Mouse (Mus musculus) intestine, postnatal 0 days (tissue): ENCODE data around the gene Bhmt2. TPM values are rescaled to one million over a fixed set of nuclear protein-coding genes. Genes with fewer than 3 reads are reported as not detected.

Experiments
- ATAC-seq: fragments of 200-750 bp; cut with Nextera tagmentation; 2 replicates; pipeline ENCODE4 v1.8.0; 2017; ENCODE audit warnings: mild to moderate bottlenecking, moderate TSS enrichment, moderate library complexity
- H3K27ac ChIP-seq: fragments of 300-500 bp; sonication (generic); 2 replicates; pipeline ENCODE4 v1.5.1; 2014; ENCODE audit warnings: mild to moderate bottlenecking, low read depth, low read length, moderate library complexity
- H3K27me3 ChIP-seq: fragments of 300-500 bp; sonication (generic); replicated peaks from 2 replicates; pipeline ENCODE4 v1.6.1; 2014; ENCODE audit warnings: low read length, mixed read lengths; ENCODE audit not compliant: control insufficient read depth, insufficient read depth
- H3K36me3 ChIP-seq: fragments of 300-500 bp; sonication (generic); 2 replicates; pipeline ENCODE4 v1.6.1; 2014; ENCODE audit warnings: mild to moderate bottlenecking, moderate library complexity; ENCODE audit not compliant: control insufficient read depth, insufficient read depth
- H3K4me1 ChIP-seq: fragments of 300-500 bp; sonication (generic); replicated peaks from 2 replicates; pipeline ENCODE4 v1.6.1; 2014; ENCODE audit warnings: antibody characterized with exemption, low read length, mixed read lengths; ENCODE audit not compliant: control insufficient read depth, insufficient read depth
- H3K4me2 ChIP-seq: fragments of 300-500 bp; sonication (generic); replicated peaks from 2 replicates; pipeline ENCODE4 v1.6.1; 2014; ENCODE audit warnings: low read depth, mild to moderate bottlenecking, moderate library complexity
- H3K4me3 ChIP-seq: fragments of 300-500 bp; sonication (generic); 2 replicates; pipeline ENCODE4 v1.5.1; 2014; ENCODE audit warnings: low read depth, low read length
- H3K9ac ChIP-seq: fragments of 300-500 bp; sonication (generic); 2 replicates; pipeline ENCODE4 v1.6.1; 2014; ENCODE audit warnings: mild to moderate bottlenecking, low read depth, low read length
- H3K9me3 ChIP-seq: fragments of 300-500 bp; sonication (generic); 2 replicates; pipeline ENCODE4 v1.6.1; 2016; ENCODE audit warnings: mixed run types; ENCODE audit not compliant: control insufficient read depth
- CTCF ChIP-seq: sonication (generic); IDR thresholded peaks from 2 replicates; pipeline ENCODE4 v1.5.1; 2016; ENCODE audit warnings: low read depth, mild to moderate bottlenecking, control low read depth, antibody characterized with exemption, moderate library complexity
- WGBS: fragments of 180-500 bp; shearing (Covaris S2); extraction: QIAGEN DNeasy Blood & Tissue Kit; methylation state at CpG from one replicate; pipeline ENCODE4 v1.1.7; 2014; 5-methylcytosine and 5-hydroxymethylcytosine counted together
- polyA plus RNA-seq: library from polyadenylated mRNA; unstranded; fragments of >200 nt; fragmentation: Nextera tagmentation; extraction: Ambion mirVana; gene quantifications from 2 replicates; pipeline ENCODE4 v1.2.1, GENCODE M21; 2015

The Bhmt2 gene
- polyA plus RNA-seq, 1 experiment from 2014 or later = 0.04 TPM

DNA sequence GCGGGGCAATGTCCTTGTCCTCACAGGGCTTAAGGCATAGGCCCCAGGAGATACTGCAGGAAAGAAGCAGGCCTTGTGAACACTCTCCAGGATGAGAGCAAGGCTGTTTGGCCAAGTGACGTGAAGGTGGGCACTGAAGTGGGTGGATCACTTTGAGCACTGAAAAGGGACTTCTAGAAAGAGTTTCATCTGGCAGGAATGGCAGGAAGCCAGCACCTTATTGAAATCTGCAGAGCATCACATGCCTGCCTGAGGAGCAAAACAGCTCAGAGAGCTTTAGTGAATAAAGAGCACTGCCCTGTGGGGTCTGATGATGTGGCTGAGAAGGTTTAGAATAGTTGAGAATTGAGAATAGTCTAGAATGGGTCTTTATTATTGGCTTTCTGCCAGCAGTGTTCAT, 65.6 kb downstream of the Bhmt2 start:
- no peak for TF ChIP-seq CTCF
- no peaks in the 10 kb centered on the region for H3K27me3 ChIP-seq
- ATAC-seq = no peak
- H3K4me1 ChIP-seq = 0 out of 2 replicates have a peak, but pooled peaks cover 5% of the 10 kb centered on the region
- H3K9me3 ChIP-seq = no peaks in the 10 kb centered on the region
- no peak overlapping the region for H3K4me3 ChIP-seq
- WGBS = 84% methylated on average over 2 of the region's 2 CpGs
- H3K36me3 ChIP-seq = no peaks in the 10 kb centered on the region
- H3K27ac ChIP-seq = no peak overlapping the region
- H3K4me2 ChIP-seq = no peak overlapping the region
- H3K9ac ChIP-seq = no peak overlapping the region

DNA sequence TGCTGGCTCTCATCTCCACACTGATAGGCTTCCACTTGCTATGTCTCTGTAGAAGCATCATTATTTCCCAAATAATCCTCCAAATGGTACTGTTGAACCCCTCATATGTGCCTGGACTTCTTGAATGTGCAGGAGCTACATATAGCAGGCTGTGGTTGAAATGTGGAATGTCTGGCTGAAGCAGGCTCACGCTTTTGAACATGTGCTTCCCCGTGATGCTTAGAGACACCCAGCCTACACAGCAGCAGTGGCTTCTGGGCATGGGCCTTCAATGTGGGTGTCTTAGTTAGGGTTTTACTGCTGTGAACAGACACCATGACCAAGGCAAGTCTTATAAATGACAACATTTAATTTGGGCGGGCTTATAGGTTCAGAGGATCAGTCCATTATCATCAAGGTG, 66.4 kb downstream of the Bhmt2 start:
- ATAC-seq = no peak
- no peak for TF ChIP-seq CTCF
- WGBS = 99% methylated on average over 3 of the region's 3 CpGs
- Histone ChIP-seq H3K36me3 (no peaks in the 10 kb centered on the region), H3K4me1 (0 out of 2 replicates have a peak, but pooled peaks cover 5% of the 10 kb centered on the region), H3K4me3 (no peak overlapping the region), H3K27ac (no peak overlapping the region), H3K9ac (no peak overlapping the region), H3K4me2 (no peak overlapping the region), H3K9me3 (no peaks in the 10 kb centered on the region), H3K27me3 (no peaks in the 10 kb centered on the region)

DNA sequence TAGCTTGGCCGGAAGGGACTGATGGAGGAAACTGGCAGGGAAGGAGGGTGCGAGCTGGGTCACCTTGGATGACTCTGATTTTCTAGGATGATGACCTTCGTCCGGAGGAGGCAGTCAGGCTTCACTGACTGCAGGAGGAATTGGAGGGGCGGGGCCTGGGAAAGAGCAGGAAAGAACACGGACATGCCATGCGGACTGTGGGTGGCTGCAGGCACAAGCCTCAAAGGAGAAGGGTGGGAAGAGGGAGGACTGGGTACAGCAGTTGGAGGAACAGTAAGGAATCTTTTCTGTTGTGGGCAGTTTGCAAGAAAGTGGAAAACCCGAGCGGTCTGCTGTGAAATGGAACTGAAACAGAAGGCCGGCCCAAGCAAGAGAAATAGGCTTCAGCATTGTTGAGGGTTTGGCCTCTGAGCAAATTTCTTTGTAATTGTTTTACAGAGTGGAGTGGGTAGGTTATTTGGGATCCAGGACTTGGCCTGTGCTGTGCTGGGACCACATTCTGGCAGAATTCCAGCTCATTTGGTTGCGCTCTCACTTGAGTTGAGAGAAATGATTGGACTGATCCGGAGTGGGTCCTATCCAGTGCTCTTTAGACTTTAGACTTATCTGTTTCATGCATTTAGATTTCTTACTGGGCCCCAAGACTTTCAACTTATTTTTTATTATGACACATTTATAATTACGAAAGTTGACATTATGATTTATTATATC, 67.1 kb downstream of the Bhmt2 start:
- Histone ChIP-seq H3K4me1 (0 out of 2 replicates have a peak, but pooled peaks cover 5% of the 10 kb centered on the region), H3K27me3 (no peaks in the 10 kb centered on the region), H3K4me2 (no peak overlapping the region), H3K9me3 (no peaks in the 10 kb centered on the region), H3K4me3 (no peak overlapping the region), H3K27ac (no peak overlapping the region), H3K9ac (no peak overlapping the region), H3K36me3 (no peaks in the 10 kb centered on the region)
- TF ChIP-seq CTCF = no peak
- WGBS = 59% methylated on average over 13 of the region's 13 CpGs
- peak; percentile 81 for ATAC-seq

Other genes starting within 250 kb of the Bhmt2 start
- 3.3 and 3.8 TPM in 2 replicates for gene Jmy, start 174.5 kb downstream of the Bhmt2 start, polyA plus RNA-seq
- gene Bhmt, start 36.3 kb downstream of the Bhmt2 start, polyA plus RNA-seq = 0.05 and 0.09 TPM in 2 replicates
- gene Dmgdh, start 131 bp upstream of the Bhmt2 start, polyA plus RNA-seq = 0.58 and 0.90 TPM in 2 replicates
- gene Arsb, start 97.3 kb upstream of the Bhmt2 start, polyA plus RNA-seq = 7.4 and 7.9 TPM in 2 replicates